Mouse (Mus musculus): ENCODE data around the gene Zswim3.

DNA sequence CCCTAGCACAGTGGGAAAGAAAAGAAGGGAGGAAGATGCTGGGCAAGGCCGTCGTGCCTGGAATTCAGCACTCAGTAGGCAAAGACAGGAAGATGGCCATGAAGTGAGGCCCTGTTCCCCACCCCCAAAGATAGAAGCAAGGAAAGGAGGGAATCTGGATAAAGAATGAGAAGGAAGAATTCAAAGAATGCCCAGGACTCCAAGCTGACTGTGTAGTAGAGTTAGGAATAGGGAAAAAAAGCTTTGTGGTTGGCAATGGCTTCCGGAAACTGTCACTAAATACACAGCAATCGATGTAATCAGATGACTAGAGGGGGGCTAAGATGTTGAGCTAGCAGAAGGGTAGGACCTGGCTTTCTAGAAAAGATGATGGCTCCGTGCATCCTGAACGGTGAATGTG lies 12.3 kb downstream of the Zswim3 start:
- TF ChIP-seq CTCF (IDR thresholded peaks at IDR 0.05; ENCODE audit: low read depth, low read length), result no peak
- TF ChIP-seq POLR2A (IDR thresholded peaks at IDR 0.05; ENCODE audit: extremely low read depth, insufficient read depth, low read length), result no peak

Data from liver, adult 2 months (tissue).